Mouse (Mus musculus) midbrain, embryonic 15.5 days (tissue): ENCODE data around the gene Gm10447. TPM values are rescaled to one million over a fixed set of nuclear protein-coding genes. Genes with fewer than 3 reads are reported as not detected.

ENCODE experiments used
- ATAC-seq: fragments of 200-750 bp; cut with Nextera tagmentation; replicated peaks from 2 replicates; pipeline ENCODE4 v1.8.0; 2017; ENCODE audit warnings: moderate TSS enrichment
- H3K27ac ChIP-seq: fragments of 300-500 bp; sonication (generic); 2 replicates; pipeline ENCODE4 v1.5.1; 2015; ENCODE audit warnings: mild to moderate bottlenecking, inconsistent platforms
- H3K27me3 ChIP-seq: fragments of 300-500 bp; sonication (generic); replicated peaks from 2 replicates; pipeline ENCODE4 v1.6.1; 2015; ENCODE audit warnings: inconsistent platforms
- H3K36me3 ChIP-seq: fragments of 300-500 bp; sonication (generic); replicated peaks from 2 replicates; pipeline ENCODE4 v1.6.1; 2015; ENCODE audit warnings: inconsistent platforms
- H3K4me1 ChIP-seq: fragments of 300-500 bp; sonication (generic); 2 replicates; pipeline ENCODE4 v1.6.1; 2015; ENCODE audit warnings: inconsistent platforms
- H3K4me2 ChIP-seq: fragments of 300-500 bp; sonication (generic); 2 replicates; pipeline ENCODE4 v1.6.1; 2015; ENCODE audit warnings: inconsistent platforms, mild to moderate bottlenecking, moderate library complexity
- H3K4me3 ChIP-seq: fragments of 300-500 bp; sonication (generic); 2 replicates; pipeline ENCODE4 v1.5.1; 2015; ENCODE audit warnings: mild to moderate bottlenecking, inconsistent platforms
- H3K9ac ChIP-seq: fragments of 300-500 bp; sonication (generic); 2 replicates; pipeline ENCODE4 v1.6.1; 2015; ENCODE audit warnings: mild to moderate bottlenecking, inconsistent platforms
- H3K9me3 ChIP-seq: fragments of 300-500 bp; sonication (generic); 2 replicates; pipeline ENCODE4 v1.6.1; 2016; ENCODE audit warnings: inconsistent platforms
- microRNA-seq: library from miRNA; unstranded; fragments of <30 nt; microRNA quantifications from one replicate; pipeline ENCODE4, GENCODE M21; 2016
- polyA plus RNA-seq: library from polyadenylated mRNA; unstranded; fragments of >200 nt; fragmentation: Nextera tagmentation; extraction: Ambion mirVana; gene quantifications from 2 replicates; pipeline ENCODE4 v1.2.1, GENCODE M21; 2015

The Gm10447 gene
- polyA plus RNA-seq, 1 experiment from 2014 or later = not detected

GRCm38 (mm10) chr11:53411738-53412137, 45.2 kb downstream of the Gm10447 start:
- ATAC-seq = no peak
- H3K4me2 ChIP-seq = no peak overlapping the region
- no peaks in the 10 kb centered on the region for H3K9me3 ChIP-seq
- H3K9ac ChIP-seq = no peak overlapping the region
- H3K27ac ChIP-seq = no peak overlapping the region
- H3K4me1 ChIP-seq = no peaks in the 10 kb centered on the region
- no peak overlapping the region for H3K4me3 ChIP-seq
- no peaks in the 10 kb centered on the region for H3K27me3 ChIP-seq
- peaks cover 77% of the 10 kb centered on the region for H3K36me3 ChIP-seq

Small RNA genes lying within 50 kb of the gene (microRNA-seq; reads per million reads assigned to microRNA genes)
- gene Mir6920 = not detected

Other genes with a start within 250 kb of the Gm10447 start
- gene Hspa4, start 156.7 kb downstream of the Gm10447 start, polyA plus RNA-seq = 42.0 and 43.2 TPM in 2 replicates
- gene Zcchc10, start 132.4 kb downstream of the Gm10447 start, polyA plus RNA-seq = 12.1 and 13.3 TPM in 2 replicates
- gene Aff4, start 106.3 kb downstream of the Gm10447 start, polyA plus RNA-seq = 54.3 and 72.6 TPM in 2 replicates
- gene Leap2, start 33.9 kb downstream of the Gm10447 start, polyA plus RNA-seq = 0.35 TPM in 1 of 2 replicates, not detected in the other
- gene Uqcrq, start 26.3 kb downstream of the Gm10447 start, polyA plus RNA-seq = 645 and 649 TPM in 2 replicates
- 3.5 and 4.0 TPM in 2 replicates for gene Gdf9, start 26.1 kb downstream of the Gm10447 start, polyA plus RNA-seq
- gene Shroom1, start 95 bp upstream of the Gm10447 start, polyA plus RNA-seq = 3.5 and 3.7 TPM in 2 replicates
- not detected in 2 replicates for gene Gm9837, start 13.4 kb upstream of the Gm10447 start, polyA plus RNA-seq
- 0.39 TPM in 1 of 2 replicates, not detected in the other for gene Gm9945, start 23.1 kb upstream of the Gm10447 start, polyA plus RNA-seq
- gene Sowaha, start 23.2 kb upstream of the Gm10447 start, polyA plus RNA-seq = 0.99 and 1.1 TPM in 2 replicates
- 18.4 TPM in 2 replicates for gene Sept8, start 62.1 kb upstream of the Gm10447 start, polyA plus RNA-seq
- gene Kif3a, start 110.3 kb upstream of the Gm10447 start, polyA plus RNA-seq = 345 and 349 TPM in 2 replicates
- 5.3 and 5.6 TPM in 2 replicates for gene Il4, start 161.6 kb upstream of the Gm10447 start, polyA plus RNA-seq
- gene Il13, start 177.6 kb upstream of the Gm10447 start, polyA plus RNA-seq = not detected in 2 replicates